Mouse (Mus musculus) splenic B cell, adult 2 months (primary cell): Measurements from ENCODE around the gene Gpr107.

Source experiments
- DNase-seq: peaks from one replicate; pipeline ENCODE4 v3.0.0-alpha.2; 2011; ENCODE audit warnings: low read depth, low spot score
- H3K27me3 ChIP-seq: 2 replicates; pipeline ENCODE4 v1.6.1; 2012; ENCODE audit warnings: mild to moderate bottlenecking, low read length, moderate library complexity, mixed read lengths; ENCODE audit not compliant: control insufficient read depth, poor library complexity, insufficient read depth, severe bottlenecking
- H3K36me3 ChIP-seq: 2 replicates; pipeline ENCODE4 v1.6.1; 2012; ENCODE audit warnings: mild to moderate bottlenecking, low read length, moderate library complexity, mixed read lengths; ENCODE audit not compliant: control insufficient read depth, poor library complexity, insufficient read depth, severe bottlenecking

Gpr107 gene

DNA sequence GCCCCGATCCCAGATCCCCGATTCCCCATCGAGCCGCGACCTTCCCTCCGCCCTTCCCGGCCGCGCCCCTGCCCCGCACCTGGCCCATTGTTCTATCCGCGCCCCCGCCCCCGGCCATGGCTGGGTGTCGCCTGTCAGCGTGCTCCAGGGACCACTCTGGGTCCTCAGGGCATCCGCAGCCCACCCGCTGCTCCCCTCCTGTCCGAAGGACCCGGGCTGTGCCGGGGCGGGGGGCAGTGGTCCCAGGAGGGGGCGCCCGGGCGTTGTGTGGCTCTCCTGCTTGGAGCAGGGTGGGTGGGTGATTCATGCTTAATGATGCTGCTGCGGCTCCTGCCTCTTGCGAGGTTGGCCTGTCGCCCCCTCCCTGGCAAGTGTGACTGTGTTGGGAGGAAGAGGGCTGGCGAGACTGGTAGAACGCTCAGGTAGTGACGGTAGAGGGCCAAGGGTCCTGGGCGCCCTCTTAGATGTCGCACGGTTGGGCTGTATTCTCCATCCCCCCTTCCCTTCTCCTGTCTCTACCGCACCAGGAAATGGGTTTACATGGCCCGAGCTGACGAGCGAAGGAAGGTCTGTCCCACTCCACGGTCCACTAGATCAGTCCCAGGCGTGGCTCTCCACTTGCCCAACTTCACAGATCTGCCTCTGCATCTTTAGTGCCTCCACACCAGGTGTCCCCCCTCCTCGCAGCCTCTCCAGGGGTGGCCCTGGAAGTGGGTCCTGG lies 94.3 kb downstream of the Gpr107 start:
- Histone ChIP-seq H3K27me3 (no peaks in the 10 kb centered on the region), H3K36me3 (no peaks in the 10 kb centered on the region)
- no peak for DNase-seq

DNA sequence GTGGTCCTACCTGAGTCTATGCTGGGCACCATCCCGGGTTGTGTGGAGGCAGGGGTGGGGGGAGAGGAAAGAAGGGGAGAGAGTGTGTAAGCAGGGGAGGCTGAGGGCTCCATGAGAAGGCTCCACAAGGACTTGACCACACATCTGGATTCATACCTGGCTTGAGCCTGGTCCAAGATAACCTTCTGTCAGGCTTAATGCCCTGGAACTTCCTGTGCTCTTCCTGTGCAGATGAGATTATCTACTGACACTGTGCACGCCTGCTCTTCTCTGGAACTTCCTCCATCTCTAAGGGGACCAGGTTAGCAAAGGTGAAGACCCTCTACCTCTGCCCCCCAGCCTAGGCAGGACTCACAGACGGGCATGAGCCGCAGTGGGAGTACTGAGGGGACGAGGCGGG lies 96.7 kb downstream of the Gpr107 start:
- Histone ChIP-seq H3K36me3 (no peaks in the 10 kb centered on the region), H3K27me3 (no peaks in the 10 kb centered on the region)
- no peak for DNase-seq

DNA sequence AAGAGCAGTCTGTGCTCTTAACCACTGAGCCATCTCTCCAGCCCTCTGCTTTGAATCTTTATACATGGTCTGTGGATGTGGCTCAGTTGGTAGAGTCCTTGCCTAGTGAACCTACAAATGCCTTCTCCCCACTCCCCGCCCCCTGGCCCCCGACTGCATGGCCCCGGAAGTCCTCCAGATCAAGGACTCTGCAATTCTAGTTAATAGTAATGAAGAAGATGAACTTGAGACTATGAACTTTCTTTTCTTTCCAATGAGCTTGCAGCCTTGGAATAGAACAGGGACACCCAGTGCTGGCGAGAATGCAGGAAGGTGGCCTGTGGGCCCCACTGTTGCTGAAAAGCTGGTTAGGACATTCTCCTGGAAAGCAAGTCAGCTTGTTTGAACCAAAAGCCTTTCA lies 100.1 kb downstream of the Gpr107 start:
- DNase-seq, result no peak
- Histone ChIP-seq H3K36me3 (no peaks in the 10 kb centered on the region), H3K27me3 (no peaks in the 10 kb centered on the region)

DNA sequence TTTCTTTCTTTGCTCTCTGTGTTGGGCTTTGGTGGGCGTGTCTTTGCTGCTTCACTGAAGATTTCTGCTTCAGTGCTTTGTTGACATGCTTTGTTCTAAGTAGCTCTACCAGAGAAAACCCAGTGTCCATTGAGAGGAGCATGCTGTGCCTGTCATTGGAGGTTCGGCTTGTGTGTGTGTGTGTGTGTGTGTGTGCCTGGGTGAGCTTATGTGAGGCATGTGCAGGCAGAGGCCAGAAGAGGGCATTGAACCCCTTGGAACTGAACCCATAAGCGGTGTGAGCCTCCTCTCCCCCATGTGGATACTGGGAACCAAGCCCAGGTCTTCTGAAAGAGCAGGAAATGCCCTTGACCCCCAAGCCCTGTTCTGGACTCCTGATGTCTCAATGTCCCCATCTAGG lies 101.3 kb downstream of the Gpr107 start:
- Histone ChIP-seq H3K27me3 (no peaks in the 10 kb centered on the region), H3K36me3 (no peaks in the 10 kb centered on the region)
- DNase-seq, result no peak

GRCm38 (mm10) chr2:31254806-31255205 lies 102.7 kb downstream of the Gpr107 start:
- no peaks in the 10 kb centered on the region for H3K27me3 ChIP-seq
- H3K36me3 ChIP-seq, result no peaks in the 10 kb centered on the region
- no peak for DNase-seq

DNA sequence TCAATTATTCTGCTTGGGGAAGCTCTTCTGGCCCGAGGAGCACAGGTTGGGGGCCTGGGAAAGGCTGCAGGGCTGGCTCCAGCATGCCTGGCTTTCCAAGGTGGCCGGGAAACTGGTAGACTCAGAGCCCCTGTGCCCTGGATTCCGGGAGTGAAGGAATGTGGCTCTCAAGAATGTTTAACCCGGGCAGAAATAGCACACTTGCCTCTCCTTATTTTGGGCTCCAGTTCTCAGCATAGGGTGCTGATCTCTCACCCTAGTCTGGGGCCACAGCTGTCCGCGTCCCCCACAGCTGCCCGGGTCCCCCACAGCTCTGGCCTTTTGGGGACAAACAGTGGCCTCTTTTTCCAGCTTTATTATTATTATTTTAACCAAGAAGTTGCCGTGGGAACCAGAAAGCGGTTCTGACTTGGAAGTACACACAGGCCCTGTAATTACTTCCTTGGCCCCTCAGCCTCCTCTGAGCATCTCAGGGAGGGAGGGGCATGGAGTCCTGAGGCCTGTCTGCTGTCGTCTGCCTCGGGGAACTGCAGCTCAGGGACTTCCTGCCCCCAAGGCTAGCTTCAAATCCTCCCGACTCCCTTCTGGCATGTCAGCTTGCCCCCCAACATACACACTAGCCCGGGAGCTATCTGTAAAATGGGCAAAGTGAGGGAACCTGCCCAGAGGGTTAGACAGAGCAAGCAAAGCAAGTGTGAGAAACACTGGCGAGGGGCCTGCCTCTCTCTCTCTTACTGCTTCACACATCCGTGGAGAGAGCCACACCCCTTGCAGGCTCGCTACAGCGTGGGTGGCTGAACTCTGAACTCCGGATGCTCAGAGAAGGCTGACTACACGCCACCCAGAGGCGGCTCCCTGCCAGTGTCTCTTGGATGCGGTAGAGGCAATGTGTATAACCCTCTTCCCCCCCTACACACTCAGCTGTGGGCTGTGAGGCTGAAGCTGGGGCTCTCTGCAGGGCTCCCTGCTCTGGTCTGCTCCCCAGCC lies 104.1 kb downstream of the Gpr107 start:
- DNase-seq, result peak; percentile 95
- no peaks in the 10 kb centered on the region for H3K27me3 ChIP-seq
- no peaks in the 10 kb centered on the region for H3K36me3 ChIP-seq

DNA sequence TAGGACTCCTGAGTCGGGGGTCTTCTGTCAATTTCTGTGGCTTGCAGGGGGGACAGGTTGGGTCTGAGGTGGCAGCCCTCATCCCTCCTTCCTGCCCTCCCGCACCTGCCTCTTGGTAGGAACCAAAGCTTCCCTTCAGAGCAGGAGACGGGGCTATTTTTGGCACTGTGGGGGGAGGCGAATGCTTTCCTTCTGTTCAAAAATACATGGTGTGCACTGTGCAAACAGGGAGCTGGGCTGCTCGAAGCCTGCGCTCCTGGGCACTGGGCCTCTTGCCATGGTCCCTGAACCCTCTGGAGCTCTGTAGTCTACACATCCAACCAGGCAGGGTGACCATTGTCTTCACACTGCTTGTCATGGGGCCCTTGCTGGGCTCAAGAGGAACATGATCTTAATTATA lies 105.0 kb downstream of the Gpr107 start:
- Histone ChIP-seq H3K27me3 (no peaks in the 10 kb centered on the region), H3K36me3 (no peaks in the 10 kb centered on the region)
- DNase-seq, result no peak

DNA sequence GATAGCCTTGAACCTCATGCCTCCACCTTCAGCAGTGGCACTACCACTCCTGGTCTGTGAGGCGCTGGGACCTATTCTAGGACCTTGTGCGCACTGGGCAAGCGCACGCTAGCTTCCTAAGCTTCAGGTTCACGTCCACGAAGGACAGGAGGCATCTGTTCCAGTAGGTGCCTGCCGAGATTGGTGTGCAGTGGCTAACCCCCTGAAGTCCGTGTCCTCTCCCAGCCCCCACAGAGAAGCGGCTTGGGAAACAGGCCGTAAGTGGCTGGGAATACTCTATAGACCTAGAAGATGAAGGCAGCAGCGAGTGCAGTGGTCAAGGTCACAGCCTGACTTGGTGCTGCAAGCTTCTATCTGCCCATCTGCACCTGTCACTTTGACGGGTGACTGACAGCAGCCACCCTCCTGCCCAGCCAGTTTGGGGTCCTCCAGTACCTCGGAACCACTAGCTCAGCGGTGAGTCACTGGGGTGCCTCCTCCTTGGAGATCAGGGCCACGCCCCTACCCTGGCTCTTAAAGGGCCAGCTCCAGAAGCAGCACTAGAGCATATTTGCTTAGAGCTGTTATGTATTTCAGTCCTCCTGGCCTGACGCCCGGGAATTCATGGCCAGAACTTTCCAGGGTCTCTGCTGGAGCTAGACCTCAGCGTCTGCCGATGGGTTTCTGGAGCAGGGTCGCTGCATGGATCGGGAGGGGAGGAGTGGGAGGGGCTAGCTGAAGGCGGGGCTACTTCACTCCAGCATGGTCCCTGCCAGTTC lies 106.7 kb downstream of the Gpr107 start:
- Histone ChIP-seq H3K36me3 (no peaks in the 10 kb centered on the region), H3K27me3 (no peaks in the 10 kb centered on the region)
- DNase-seq, result peak; percentile 68

GRCm38 (mm10) chr2:31259367-31259920 lies 107.3 kb downstream of the Gpr107 start:
- DNase-seq, result no peak
- no peaks in the 10 kb centered on the region for H3K27me3 ChIP-seq
- no peaks in the 10 kb centered on the region for H3K36me3 ChIP-seq

- no peak for DNase-seq
- Histone ChIP-seq H3K36me3 (no peaks in the 10 kb centered on the region), H3K27me3 (no peaks in the 10 kb centered on the region)
Observed at GRCm38 (mm10) chr2:31260549-31260948, 108.4 kb downstream of the Gpr107 start.

- H3K36me3 ChIP-seq, result no peaks in the 10 kb centered on the region
- no peak for DNase-seq
- no peaks in the 10 kb centered on the region for H3K27me3 ChIP-seq
Observed at GRCm38 (mm10) chr2:31263039-31263461, 110.9 kb downstream of the Gpr107 start.

GRCm38 (mm10) chr2:31263746-31264378 lies 111.7 kb downstream of the Gpr107 start:
- H3K27me3 ChIP-seq, result no peaks in the 10 kb centered on the region
- DNase-seq, result no peak
- no peaks in the 10 kb centered on the region for H3K36me3 ChIP-seq

DNA sequence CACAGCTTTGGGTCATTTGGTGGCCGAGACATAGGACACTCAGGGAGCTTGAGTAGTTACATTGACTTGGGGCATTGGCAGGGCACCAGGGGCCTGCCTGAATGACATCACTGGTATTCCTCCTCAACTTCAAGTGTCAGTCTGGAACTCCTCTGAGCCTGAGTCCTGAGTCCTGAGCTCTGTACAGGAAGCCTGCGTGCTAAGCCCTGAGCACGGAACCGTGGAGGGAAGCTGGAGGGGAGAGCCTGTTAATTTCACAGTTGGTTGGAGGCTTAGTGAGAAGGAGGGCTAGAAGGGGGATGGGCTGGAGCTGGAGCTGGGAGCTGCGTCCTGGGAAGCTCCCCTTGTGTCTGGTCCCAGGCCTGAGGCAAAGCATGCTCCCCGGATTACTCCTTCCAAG lies 115.3 kb downstream of the Gpr107 start:
- no peak for DNase-seq
- Histone ChIP-seq H3K27me3 (no peaks in the 10 kb centered on the region), H3K36me3 (no peaks in the 10 kb centered on the region)
